Mouse (Mus musculus): ENCODE measurements around the gene Lef1.

Lef1 gene

GRCm38 (mm10) chr3:131254991-131255390 is 144.7 kb downstream of the Lef1 start:
- DNase-seq: no peak

GRCm38 (mm10) chr3:131255399-131255981 is 145.2 kb downstream of the Lef1 start:
- DNase-seq: no peak

- no peak for DNase-seq
Measured at GRCm38 (mm10) chr3:131258921-131259320, 148.7 kb downstream of the Lef1 start.

DNA sequence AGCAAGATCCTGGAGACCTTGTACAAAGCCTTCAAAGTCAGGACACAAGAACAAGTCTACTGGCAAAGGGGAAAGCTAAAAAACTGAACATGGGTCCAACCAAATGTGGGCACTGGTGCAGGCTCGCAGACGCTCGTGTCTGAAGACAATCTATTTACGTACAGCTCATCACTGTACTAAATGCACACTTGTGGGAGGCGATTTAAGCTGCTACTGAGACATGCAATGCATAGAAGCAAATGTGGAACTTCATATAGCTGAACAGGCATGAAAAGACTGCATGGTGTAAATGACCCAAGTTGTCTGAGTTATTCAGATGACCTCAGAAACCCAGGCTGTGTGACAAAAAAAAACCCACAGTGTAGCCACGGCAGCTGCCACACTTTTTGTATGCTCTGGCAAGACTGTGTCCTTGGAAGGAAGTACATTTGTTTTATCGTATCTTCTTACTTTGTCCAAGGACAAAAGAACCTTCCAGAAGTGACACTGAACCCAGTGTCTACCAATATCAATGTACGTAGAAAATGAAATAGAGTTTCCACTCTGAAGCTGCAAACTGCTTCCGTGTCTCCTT is 149.2 kb downstream of the Lef1 start:
- no peak for DNase-seq

GRCm38 (mm10) chr3:131260418-131260817 is 150.1 kb downstream of the Lef1 start:
- DNase-seq: no peak

DNA sequence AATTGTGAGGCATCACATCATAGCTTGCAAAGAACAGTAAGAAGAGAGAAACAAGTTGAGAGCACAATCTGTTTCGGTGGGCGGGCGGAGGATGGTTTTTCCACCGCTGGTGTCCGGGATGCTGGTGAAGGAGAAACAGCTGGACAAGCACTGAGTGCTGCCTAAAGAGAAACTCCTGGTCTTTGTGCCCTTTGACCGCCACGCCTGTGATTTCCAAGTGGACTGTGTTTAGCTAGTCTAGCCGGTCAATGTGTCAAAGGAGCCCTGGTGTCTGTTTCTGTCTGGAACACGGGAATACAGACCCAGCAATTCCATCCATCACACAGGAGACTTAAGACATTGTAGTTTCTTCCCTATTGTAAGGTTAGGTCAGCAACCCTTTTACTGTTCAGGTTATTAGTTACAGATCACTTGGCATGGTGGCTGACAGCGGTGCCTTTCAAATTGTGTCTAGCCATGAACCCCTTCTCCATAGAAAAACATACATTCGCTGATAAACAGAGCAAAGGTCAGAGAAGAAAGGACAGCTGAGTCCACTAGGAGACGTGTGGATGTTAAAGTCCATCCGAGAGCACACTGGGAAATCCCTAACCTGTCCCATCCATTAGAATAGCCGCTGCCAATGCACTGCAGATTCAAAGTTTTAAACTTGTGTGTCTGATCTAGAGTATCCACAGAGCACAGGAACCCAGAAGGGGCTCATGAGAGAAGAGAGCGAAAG is 153.7 kb downstream of the Lef1 start:
- DNase-seq: no peak

DNA sequence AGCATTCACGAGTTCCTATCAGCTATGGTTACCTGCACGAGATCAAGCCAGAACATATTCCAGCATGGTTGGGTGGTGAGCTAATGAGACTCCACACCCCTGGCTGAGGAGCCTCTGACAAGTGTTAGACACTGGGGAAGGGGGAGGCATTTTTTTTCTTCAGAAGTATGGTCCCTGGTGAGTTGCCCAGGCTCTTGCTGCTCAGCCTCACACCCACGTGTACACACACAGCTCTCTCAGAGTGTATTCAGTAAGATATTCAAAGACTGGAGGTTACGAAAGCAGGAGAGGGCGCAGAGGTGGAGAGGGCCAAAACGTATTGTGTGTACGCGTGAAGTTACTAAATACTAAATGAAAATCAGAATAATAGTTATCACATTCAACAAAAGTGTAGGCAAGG is 155.2 kb downstream of the Lef1 start:
- DNase-seq: no peak

GRCm38 (mm10) chr3:131266366-131267050 is 156.2 kb downstream of the Lef1 start:
- DNase-seq: no peak

DNA sequence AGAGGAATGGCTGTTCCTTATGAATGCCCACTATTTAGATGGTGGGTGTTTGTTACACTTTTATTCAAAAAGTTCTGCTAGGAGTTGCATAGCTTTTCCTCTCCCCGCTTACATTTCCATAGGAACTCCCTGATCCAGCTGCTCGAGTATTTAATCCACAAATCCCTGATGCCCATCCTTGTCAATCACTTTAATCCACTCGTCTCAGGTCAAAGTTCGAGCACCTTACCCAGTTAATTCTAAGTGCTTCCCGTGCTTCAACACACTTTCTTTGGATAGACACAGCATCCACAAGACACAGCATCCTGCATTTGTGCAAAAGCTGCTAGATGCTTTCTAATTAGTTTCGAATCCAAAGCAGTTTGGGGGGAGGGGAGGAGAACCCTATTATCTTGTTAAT is 160.1 kb downstream of the Lef1 start:
- DNase-seq: no peak

DNA sequence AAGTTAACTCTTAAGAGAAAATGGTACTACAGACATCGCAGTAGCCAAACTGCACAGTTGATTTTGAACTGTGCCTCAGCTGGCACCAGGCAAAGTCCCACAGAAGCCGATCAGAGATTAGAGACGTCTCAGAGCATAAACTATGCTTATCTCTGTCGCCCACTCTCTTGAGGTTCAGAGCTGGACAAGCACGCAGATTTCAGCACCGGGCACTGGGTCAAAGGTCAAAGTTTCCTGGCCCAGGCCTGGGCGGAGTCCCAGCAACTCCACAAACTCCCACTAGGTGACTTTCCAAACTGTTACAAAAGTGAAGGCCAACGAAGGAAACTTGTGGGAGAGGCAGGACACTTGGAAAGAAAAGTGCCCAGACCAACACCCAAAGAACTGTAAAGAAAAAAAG is 160.9 kb downstream of the Lef1 start:
- peak; percentile 16 for DNase-seq

DNA sequence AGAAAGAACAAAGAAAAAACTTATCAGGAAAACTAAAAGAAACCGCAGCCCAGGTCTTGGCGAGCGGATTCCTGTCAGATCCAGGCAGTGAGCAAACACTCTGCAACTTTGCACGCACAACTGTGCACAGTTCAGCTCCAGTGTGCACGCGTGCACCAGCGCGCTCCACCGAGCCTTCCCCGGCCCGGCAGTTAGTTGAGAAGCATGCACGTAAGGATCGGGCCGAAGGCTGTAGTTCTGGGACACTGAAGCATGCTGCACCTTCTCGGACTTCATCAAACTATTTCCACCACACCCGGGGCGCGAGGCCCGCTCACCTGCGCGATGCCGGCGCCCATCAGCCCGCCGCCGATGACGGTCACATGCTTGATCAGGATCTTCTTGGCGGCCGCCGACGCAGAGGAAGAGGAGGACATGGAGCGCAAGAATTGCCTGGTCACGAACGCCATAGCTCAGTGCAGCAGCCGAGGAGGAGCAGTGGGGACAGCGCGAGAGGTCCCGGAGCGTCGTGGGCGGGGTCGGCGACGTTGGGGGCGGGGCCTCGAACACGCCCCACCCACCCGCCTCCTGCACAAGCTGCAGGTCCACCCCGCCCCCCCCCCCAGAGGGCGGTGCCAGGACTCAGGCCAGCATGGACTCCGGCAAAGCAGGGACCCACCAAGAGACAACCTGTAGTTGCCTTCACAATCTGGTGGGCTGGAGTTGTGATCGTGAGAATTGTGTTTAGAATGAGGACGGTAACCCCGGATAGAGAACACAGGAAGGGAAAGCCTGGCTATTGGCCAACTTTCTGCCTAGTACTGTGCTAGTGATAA is 161.5 kb downstream of the Lef1 start, which contains the start of gene Hadh:
Gene Hadh (minus strand): TSS at position 543 of the 815 bp plus-strand sequence.
- peak; percentile 79 for DNase-seq

- DNase-seq: no peak
Measured at GRCm38 (mm10) chr3:131272374-131273100, 162.3 kb downstream of the Lef1 start.
